Mouse (Mus musculus): ENCODE results near the gene Lamb3.

GRCm38 (mm10) chr1:193250026-193250425, 42.5 kb downstream of the Lamb3 start:
- no peak for TF ChIP-seq CTCF (IDR thresholded peaks at IDR 0.05; ENCODE audit: low read depth, low read length)
- TF ChIP-seq POLR2A (IDR thresholded peaks at IDR 0.05; ENCODE audit: extremely low read depth, insufficient read depth, low read length) = no peak

Data from liver, adult 2 months (tissue).